14 mouse cellular contexts compared by ENCODE assay signal in genomic region chr8:124331094-124331493, GRCm38 (mm10).
DNase-seq lines count a peak whose midpoint lies in the region; ATAC-seq and TF ChIP-seq lines count a peak whose summit lies in the region.
"Had no signal": no experiment of that assay in that cellular context is flagged by ENCODE, and none has a peak within 500 bp of the region (broad histone marks: within the 10 kb centered on the region; RNA-seq: fewer than 3 reads in every experiment).

No protein-coding gene starts in this region.

- H3K27ac ChIP-seq in hindbrain, embryonic 10.5 days, result peak overlapping the region; percentile 60
- no peak overlapping the region for H3K27ac ChIP-seq in hindbrain, embryonic 11.5 days (ENCODE audit: low read depth, low read length)
- H3K27ac ChIP-seq in forebrain, embryonic 16.5 days (ENCODE audit: low read length), result peak overlapping the region; percentile 41
- H3K27ac ChIP-seq: left cerebral cortex, adult 2 months; limb, embryonic 13.5 days had no signal

- WGBS in hindbrain, embryonic 10.5 days, result 89% methylated on average over 3 of the region's 3 CpGs
- WGBS in hindbrain, embryonic 11.5 days, result 79% methylated on average over 3 of the region's 3 CpGs
- 97% methylated on average over 3 of the region's 3 CpGs for WGBS in forebrain, embryonic 16.5 days

- no peaks in the 10 kb centered on the region for H3K79me2 ChIP-seq in myocyte (ENCODE audit: control insufficient read depth, insufficient read depth)

- no peaks in the 10 kb centered on the region for H3K9me3 ChIP-seq in hindbrain, embryonic 10.5 days
- no peaks in the 10 kb centered on the region for H3K9me3 ChIP-seq in hindbrain, embryonic 11.5 days (ENCODE audit: control insufficient read depth, low read length)
- no peaks in the 10 kb centered on the region for H3K9me3 ChIP-seq in forebrain, embryonic 16.5 days (ENCODE audit: control insufficient read depth, low read length)
- H3K9me3 ChIP-seq: limb, embryonic 13.5 days had no signal

- peaks cover 94% of the 10 kb centered on the region for H3K36me3 ChIP-seq in hindbrain, embryonic 10.5 days
- H3K36me3 ChIP-seq in hindbrain, embryonic 11.5 days (ENCODE audit: control insufficient read depth, insufficient read depth, low read length), result no peaks in the 10 kb centered on the region
- H3K36me3 ChIP-seq in forebrain, embryonic 16.5 days (ENCODE audit: control insufficient read depth, insufficient read depth), result peaks cover 2% of the 10 kb centered on the region; the same call in 1 of the 2 replicates
- peaks cover 7% of the 10 kb centered on the region for H3K36me3 ChIP-seq in myocyte (ENCODE audit: control insufficient read depth, insufficient read depth)

- no peaks in the 10 kb centered on the region for H3K27me3 ChIP-seq in hindbrain, embryonic 10.5 days (ENCODE audit: insufficient read depth, poor library complexity, severe bottlenecking)
- no peaks in the 10 kb centered on the region for H3K27me3 ChIP-seq in hindbrain, embryonic 11.5 days (ENCODE audit: control insufficient read depth, insufficient read depth, low read length)
- H3K27me3 ChIP-seq in Patski (no peaks in the 10 kb centered on the region), myocyte (ENCODE audit: control insufficient read depth, insufficient read depth, insufficient read length) (no peaks in the 10 kb centered on the region)
- H3K27me3 ChIP-seq in forebrain, embryonic 16.5 days (replicated peaks; ENCODE audit: control insufficient read depth, insufficient read depth, low read length), result no peaks in the 10 kb centered on the region
- H3K27me3 ChIP-seq: CH12.LX; limb, embryonic 13.5 days had no signal

- H3K4me3 ChIP-seq in hindbrain, embryonic 10.5 days, result no peak overlapping the region
- H3K4me3 ChIP-seq in hindbrain, embryonic 11.5 days (ENCODE audit: low read depth, low read length), result no peak overlapping the region
- H3K4me3 ChIP-seq in forebrain, embryonic 16.5 days (replicated peaks; ENCODE audit: low read length), result no peak overlapping the region
- no peak overlapping the region for H3K4me3 ChIP-seq in myocyte
- H3K4me3 ChIP-seq: left cerebral cortex, adult 2 months; limb, embryonic 13.5 days had no signal

- peaks cover 40% of the 10 kb centered on the region for H3K4me1 ChIP-seq in hindbrain, embryonic 10.5 days (replicated peaks)
- H3K4me1 ChIP-seq in hindbrain, embryonic 11.5 days (replicated peaks; ENCODE audit: control insufficient read depth, insufficient read depth, low read length), result no peaks in the 10 kb centered on the region
- peaks cover 5% of the 10 kb centered on the region; the same call in 1 of the 2 replicates for H3K4me1 ChIP-seq in forebrain, embryonic 16.5 days (replicated peaks; ENCODE audit: control insufficient read depth, insufficient read depth, low read length)
- H3K4me1 ChIP-seq: limb, embryonic 13.5 days had no signal

- CTCF ChIA-PET in Patski (lab: Charles Lee), result interaction anchor here (0.7 to 1.5 kb wide), 6 partner anchors 9 to 263 kb away, joined by 3 to 5 read pairs (median 3); no protein-coding TSS in a partner anchor

- no peak for TF ChIP-seq POLR2A in myocyte (IDR thresholded peaks at IDR 0.05; ENCODE audit: insufficient read length, low read depth)

- TF ChIP-seq CTCF in Patski (IDR thresholded peaks at IDR 0.05), result no peak

- DNase-seq in hindbrain, embryonic 10.5 days (ENCODE audit: low spot score), result no peak
- DNase-seq in hindbrain, embryonic 11.5 days (ENCODE audit: low spot score), result no peak
- DNase-seq in Patski (ENCODE audit: low read depth, low spot score), result peak; percentile 75
- no peak for DNase-seq in heart, postnatal 25 days (ENCODE audit: low spot score)
- no peak for DNase-seq in thymus, postnatal 0 days (ENCODE audit: low spot score)
- no peak for DNase-seq in embryo, embryonic 11 days
- DNase-seq: kidney, postnatal 25 days; lung, adult 2 months; thymus, postnatal 14 days had no signal

- in situ Hi-C loops in Patski (cut with MboI; ENCODE audit: low pct_unique_long_range_greater_than_20kb), result no loop called here

- no peak overlapping the region for H3K9ac ChIP-seq in hindbrain, embryonic 11.5 days (ENCODE audit: low read depth, low read length)
- H3K9ac ChIP-seq in forebrain, embryonic 16.5 days (replicated peaks; ENCODE audit: low read depth, low read length), result no peak overlapping the region
- H3K9ac ChIP-seq: limb, embryonic 13.5 days had no signal

- H3K4me2 ChIP-seq in hindbrain, embryonic 11.5 days (replicated peaks; ENCODE audit: low read depth, low read length), result no peak overlapping the region
- H3K4me2 ChIP-seq in forebrain, embryonic 16.5 days (ENCODE audit: low read length), result no peak overlapping the region
- peak overlapping the region; percentile 70 for H3K4me2 ChIP-seq in myocyte (ENCODE audit: low read depth)
- H3K4me2 ChIP-seq: limb, embryonic 13.5 days had no signal

- POLR2A ChIA-PET in Patski (lab: Charles Lee), result interaction anchor here (0.9 to 2.0 kb wide), 4 partner anchors 9 to 31 kb away, joined by 4 to 8 read pairs (median 4); no protein-coding TSS in a partner anchor

- intact Hi-C loops in heart, postnatal 25 days (cut with DNase I), result no loop called here

- ATAC-seq in hindbrain, embryonic 11.5 days (ENCODE audit: low FRiP score), result no peak
- peak; percentile 82 for ATAC-seq in Patski
- ATAC-seq in forebrain, embryonic 16.5 days, result no peak

- H3ac ChIP-seq in myocyte (ENCODE audit: control insufficient read depth, insufficient read length), result no peak overlapping the region

TF ChIP-seq in myocyte, 11 proteins besides CTCF, POLR2A, EP300 and RAD21:
- TF ChIP-seq TCF12 (IDR thresholded peaks at IDR 0.05; ENCODE audit: insufficient read depth, poor library complexity, severe bottlenecking), result no peak
- TF ChIP-seq REST (IDR thresholded peaks at IDR 0.05; ENCODE audit: insufficient read depth, insufficient read length), result no peak
- TF ChIP-seq E2F4 (IDR thresholded peaks at IDR 0.05; ENCODE audit: insufficient read depth), result no peak
- TF ChIP-seq USF1 (IDR thresholded peaks at IDR 0.05; ENCODE audit: low read depth), result no peak
- no peak for TF ChIP-seq MYOD1 (IDR thresholded peaks at IDR 0.05; ENCODE audit: control insufficient read depth in 1 of 3, insufficient read length in 2 of 3, low read depth in 2 of 3)
- no peak for TF ChIP-seq CEBPB (IDR thresholded peaks at IDR 0.05; ENCODE audit: insufficient read depth, poor library complexity, severe bottlenecking)
